Mouse (Mus musculus): ENCODE measurements around the gene Eno2. TPM values are rescaled to one million over a fixed set of nuclear protein-coding genes. Genes with fewer than 3 reads are reported as not detected.
A peak's percentile ranks its signal among the peaks of the same experiment; 100 is the strongest.
"Not testable (repeated sequence)": the region's sequence is repeated elsewhere in the genome, so short reads cannot be mapped to it uniquely, and the experiment has no call there.

Eno2 gene
- polyA plus RNA-seq, 1 experiment from 2014 or later = 9.8 TPM

DNA sequence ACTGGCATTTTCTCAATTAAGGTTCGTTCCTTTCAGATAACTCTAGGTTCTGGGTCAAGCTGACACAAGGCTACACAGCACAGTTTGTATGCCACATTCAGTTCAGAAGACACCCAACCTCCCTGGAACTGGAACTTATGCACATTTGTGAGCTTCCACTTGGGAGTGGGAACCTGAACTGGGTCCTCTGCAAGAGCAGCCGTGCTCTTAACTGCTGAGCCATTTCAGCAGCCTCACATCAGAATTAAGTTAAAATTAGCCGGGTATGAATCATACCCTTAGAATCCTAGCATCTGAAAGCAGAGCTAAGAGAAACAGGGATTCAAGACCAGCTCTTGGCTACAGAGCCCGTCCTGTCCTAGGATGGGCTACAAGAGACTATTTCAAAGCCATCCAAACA is 37.9 kb upstream of the Eno2 start:
- no peak overlapping the region; the same call in 1 of the 2 replicates for H3K9ac ChIP-seq (ENCODE audit: low read length)
- 83% methylated on average over 4 of the region's 4 CpGs for WGBS
- H3K4me1 ChIP-seq (ENCODE audit: control insufficient read depth, insufficient read depth, low read length) = peaks cover 26% of the 10 kb centered on the region
- H3K27ac ChIP-seq (ENCODE audit: low read length) = no peak overlapping the region; the same call in 1 of the 2 replicates
- no peaks in the 10 kb centered on the region for H3K27me3 ChIP-seq (ENCODE audit: control insufficient read depth, insufficient read depth, low read length)
- no peaks in the 10 kb centered on the region for H3K9me3 ChIP-seq (replicated peaks; ENCODE audit: control insufficient read depth, low read length)
- ATAC-seq (ENCODE audit: insufficient read depth, low FRiP score) = no peak
- no peak overlapping the region for H3K4me3 ChIP-seq (replicated peaks; ENCODE audit: low read length)
- 0 out of 2 replicates have a peak, but pooled peaks cover 7% of the 10 kb centered on the region for H3K36me3 ChIP-seq (ENCODE audit: control insufficient read depth, insufficient read depth, low read length)
- H3K4me2 ChIP-seq (ENCODE audit: low read depth, low read length) = no peak overlapping the region

DNA sequence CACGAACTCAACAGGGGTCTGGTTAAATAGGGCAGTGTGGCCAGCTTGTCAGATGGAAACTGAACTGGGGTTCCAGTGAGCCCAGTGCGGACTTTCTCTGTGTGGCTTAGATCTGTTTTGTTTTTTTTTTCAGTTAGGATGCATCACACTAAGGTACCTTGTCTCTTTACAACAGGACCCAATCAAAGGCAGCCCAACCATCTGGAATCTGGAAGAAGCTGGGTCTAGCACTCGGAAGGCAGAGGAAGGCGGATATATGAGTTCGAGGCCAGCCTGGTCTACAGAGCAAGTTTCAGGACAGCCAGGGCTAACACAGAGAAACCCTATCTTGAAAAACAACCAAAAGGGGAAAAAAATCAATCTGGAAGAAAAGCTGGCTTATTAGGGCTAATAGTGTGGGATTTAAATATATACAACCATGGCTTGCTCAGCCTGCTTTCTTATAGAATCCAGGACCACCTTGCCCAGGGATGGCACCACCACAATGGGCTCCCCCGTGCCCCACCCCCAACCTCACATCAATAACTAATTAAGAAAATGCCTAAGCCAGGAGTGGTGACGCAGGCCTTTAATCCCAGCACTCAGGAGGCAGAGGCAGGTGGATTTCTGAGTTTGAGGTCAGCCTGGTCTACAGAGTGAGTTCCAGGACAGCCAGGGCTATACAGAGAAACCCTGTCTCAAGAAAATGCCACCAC is 37.1 kb upstream of the Eno2 start:
- Histone ChIP-seq H3K4me1 (ENCODE audit: control insufficient read depth, insufficient read depth, low read length) (peaks cover 21% of the 10 kb centered on the region), H3K4me2 (ENCODE audit: low read depth, low read length) (peak overlapping the region; percentile 77), H3K9me3 (replicated peaks; ENCODE audit: control insufficient read depth, low read length) (no peaks in the 10 kb centered on the region), H3K4me3 (replicated peaks; ENCODE audit: low read length) (peak overlapping the region; percentile 56; the same call in 1 of the 2 replicates), H3K36me3 (ENCODE audit: control insufficient read depth, insufficient read depth, low read length) (0 out of 2 replicates have a peak, but pooled peaks cover 1% of the 10 kb centered on the region), H3K27ac (ENCODE audit: low read length) (peak overlapping the region; percentile 98), H3K9ac (ENCODE audit: low read length) (peak overlapping the region; percentile 52; the same call in 1 of the 2 replicates), H3K27me3 (ENCODE audit: control insufficient read depth, insufficient read depth, low read length) (no peaks in the 10 kb centered on the region)
- WGBS = 76% methylated on average over 7 of the region's 7 CpGs
- no peak for ATAC-seq (ENCODE audit: insufficient read depth, low FRiP score)

DNA sequence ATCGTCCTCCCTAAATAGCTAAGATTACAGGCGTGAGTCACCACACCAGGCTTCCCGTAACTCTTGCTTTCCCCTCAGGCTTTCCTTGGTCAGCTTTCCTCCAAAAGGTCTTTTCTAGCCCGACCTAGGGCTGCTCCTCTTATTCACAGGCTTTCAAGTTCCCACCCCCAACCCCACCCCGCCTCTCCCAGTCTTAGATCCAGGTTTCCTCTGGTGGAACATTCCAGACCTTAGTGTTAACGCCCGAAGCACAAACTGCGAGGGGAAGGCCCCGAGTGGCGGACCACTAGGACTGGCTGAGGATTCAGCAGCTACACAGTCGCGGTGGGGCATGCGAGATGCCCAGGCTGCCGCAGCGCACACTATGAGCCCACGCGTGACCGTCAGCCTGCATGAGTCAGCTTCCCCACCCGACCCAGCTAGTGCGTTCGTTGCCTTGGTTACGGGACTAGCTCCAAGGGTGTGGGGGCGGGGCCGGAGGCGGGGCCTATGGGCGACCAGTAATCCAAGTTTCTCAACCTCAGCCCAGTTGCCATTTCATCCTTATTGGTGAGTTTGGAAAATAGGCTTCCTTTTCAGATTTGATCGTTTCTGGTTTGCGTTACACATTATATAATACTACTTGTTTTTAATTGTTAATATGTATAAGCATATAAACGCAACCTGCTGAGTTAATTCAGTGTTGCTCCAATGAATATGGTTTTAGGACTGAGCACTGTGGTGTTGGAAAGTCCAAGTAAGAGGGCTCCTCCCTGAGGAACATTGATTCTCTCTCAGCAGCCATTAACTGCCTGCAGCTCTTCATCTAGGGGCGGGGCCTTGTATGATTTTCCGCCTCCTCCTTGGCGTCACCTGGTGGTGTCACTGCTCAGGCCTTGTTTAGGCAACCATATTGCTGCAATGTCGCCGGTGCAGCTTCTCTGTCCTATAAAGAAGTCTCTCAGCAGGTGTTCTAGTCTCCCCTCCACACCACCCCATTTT is 36.2 kb upstream of the Eno2 start:
- no peaks in the 10 kb centered on the region for H3K9me3 ChIP-seq (replicated peaks; ENCODE audit: control insufficient read depth, low read length)
- peak overlapping the region; percentile 77 for H3K4me2 ChIP-seq (ENCODE audit: low read depth, low read length)
- H3K36me3 ChIP-seq (ENCODE audit: control insufficient read depth, insufficient read depth, low read length) = no peaks in the 10 kb centered on the region
- H3K27ac ChIP-seq (ENCODE audit: low read length) = peak overlapping the region; percentile 98
- peak overlapping the region; percentile 56 for H3K4me3 ChIP-seq (replicated peaks; ENCODE audit: low read length)
- no peaks in the 10 kb centered on the region for H3K27me3 ChIP-seq (ENCODE audit: control insufficient read depth, insufficient read depth, low read length)
- H3K9ac ChIP-seq (ENCODE audit: low read length) = peak overlapping the region; percentile 72
- ATAC-seq (ENCODE audit: insufficient read depth, low FRiP score) = peak; percentile 85
- H3K4me1 ChIP-seq (ENCODE audit: control insufficient read depth, insufficient read depth, low read length) = peaks cover 21% of the 10 kb centered on the region
- WGBS = 1% methylated on average over 34 of the region's 34 CpGs

DNA sequence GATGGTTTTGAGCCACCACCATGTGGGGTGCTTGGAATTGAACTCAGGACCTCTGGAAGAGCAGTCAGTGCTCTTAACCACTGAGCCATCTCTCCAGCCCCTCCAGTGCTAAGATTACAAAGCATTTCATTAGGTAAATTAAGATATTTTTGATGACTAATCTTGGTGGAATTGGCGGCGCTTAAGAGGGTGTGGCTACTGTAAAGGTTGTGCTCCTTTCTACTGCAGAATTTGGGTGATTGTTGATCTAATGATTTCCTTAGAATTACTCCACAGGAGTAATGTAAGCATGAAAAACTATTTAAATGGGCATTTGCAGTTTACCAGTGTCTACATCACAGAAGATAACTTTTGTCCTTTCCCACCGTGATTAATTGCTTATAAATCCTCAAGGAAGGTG is 34.9 kb upstream of the Eno2 start:
- H3K9ac ChIP-seq (ENCODE audit: low read length) = no peak overlapping the region
- no peak overlapping the region for H3K27ac ChIP-seq (ENCODE audit: low read length)
- ATAC-seq (ENCODE audit: insufficient read depth, low FRiP score) = no peak
- H3K4me2 ChIP-seq (ENCODE audit: low read depth, low read length) = no peak overlapping the region
- no peak overlapping the region for H3K4me3 ChIP-seq (replicated peaks; ENCODE audit: low read length)
- no peaks in the 10 kb centered on the region for H3K9me3 ChIP-seq (replicated peaks; ENCODE audit: control insufficient read depth, low read length)
- no peaks in the 10 kb centered on the region for H3K27me3 ChIP-seq (ENCODE audit: control insufficient read depth, insufficient read depth, low read length)
- H3K4me1 ChIP-seq (ENCODE audit: control insufficient read depth, insufficient read depth, low read length) = peaks cover 12% of the 10 kb centered on the region
- 82% methylated on average over 3 of the region's 3 CpGs for WGBS
- no peaks in the 10 kb centered on the region for H3K36me3 ChIP-seq (ENCODE audit: control insufficient read depth, insufficient read depth, low read length)

DNA sequence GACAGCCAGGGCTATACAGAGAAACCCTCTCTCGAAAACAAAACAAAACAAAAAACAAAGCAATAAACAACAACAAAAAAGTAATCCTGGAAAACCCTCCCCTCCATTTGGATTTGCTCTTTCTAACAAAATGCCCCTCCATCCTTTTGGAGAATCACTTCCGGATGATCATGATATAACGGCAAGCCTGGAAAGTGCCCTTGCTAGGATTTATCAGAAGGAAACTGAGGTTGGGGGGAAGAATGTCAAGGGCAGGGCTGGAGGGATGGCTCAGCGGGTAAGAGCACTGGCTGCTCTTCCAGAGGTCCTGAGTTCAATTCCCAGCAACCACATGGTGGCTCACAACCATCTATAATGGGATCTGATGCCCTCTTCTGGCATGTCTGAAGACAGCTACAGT is 34.2 kb upstream of the Eno2 start:
- not testable (repeated sequence) for H3K27ac ChIP-seq (ENCODE audit: low read length); H3K4me2 ChIP-seq (ENCODE audit: low read depth, low read length); ATAC-seq (ENCODE audit: insufficient read depth, low FRiP score); H3K36me3 ChIP-seq (ENCODE audit: control insufficient read depth, insufficient read depth, low read length); H3K9ac ChIP-seq (ENCODE audit: low read length); H3K4me3 ChIP-seq (replicated peaks; ENCODE audit: low read length); H3K9me3 ChIP-seq (replicated peaks; ENCODE audit: control insufficient read depth, low read length); H3K27me3 ChIP-seq (ENCODE audit: control insufficient read depth, insufficient read depth, low read length)
- peaks cover 12% of the 10 kb centered on the region for H3K4me1 ChIP-seq (ENCODE audit: control insufficient read depth, insufficient read depth, low read length)
- WGBS = 92% methylated on average over 4 of the region's 4 CpGs

DNA sequence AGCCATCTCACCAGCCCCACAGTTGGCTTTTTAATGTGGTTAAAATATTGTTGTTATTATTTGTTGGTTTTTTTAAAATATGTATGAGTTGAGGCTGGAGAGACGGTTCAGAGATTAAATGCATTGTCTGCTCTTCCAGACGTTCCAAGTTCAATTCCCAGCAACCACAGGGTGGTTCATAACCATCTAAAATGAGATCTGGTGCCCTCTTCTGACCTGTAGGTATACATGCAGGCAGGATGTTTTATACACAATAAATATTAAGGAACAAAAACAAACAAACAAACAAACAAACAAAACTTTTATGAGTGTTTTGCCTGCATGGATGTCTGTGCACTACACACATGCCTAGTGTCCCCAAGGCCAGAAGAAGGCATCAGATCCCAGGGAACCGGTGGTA is 33.6 kb upstream of the Eno2 start:
- no peak overlapping the region for H3K4me3 ChIP-seq (replicated peaks; ENCODE audit: low read length)
- H3K9me3 ChIP-seq (replicated peaks; ENCODE audit: control insufficient read depth, low read length) = no peaks in the 10 kb centered on the region
- H3K27ac ChIP-seq (ENCODE audit: low read length) = no peak overlapping the region
- peaks cover 9% of the 10 kb centered on the region for H3K4me1 ChIP-seq (ENCODE audit: control insufficient read depth, insufficient read depth, low read length)
- H3K27me3 ChIP-seq (ENCODE audit: control insufficient read depth, insufficient read depth, low read length) = no peaks in the 10 kb centered on the region
- H3K9ac ChIP-seq (ENCODE audit: low read length) = no peak overlapping the region
- no peak for ATAC-seq (ENCODE audit: insufficient read depth, low FRiP score)
- 73% methylated on average over 3 of the region's 3 CpGs for WGBS
- H3K4me2 ChIP-seq (ENCODE audit: low read depth, low read length) = no peak overlapping the region
- no peaks in the 10 kb centered on the region for H3K36me3 ChIP-seq (ENCODE audit: control insufficient read depth, insufficient read depth, low read length)

DNA sequence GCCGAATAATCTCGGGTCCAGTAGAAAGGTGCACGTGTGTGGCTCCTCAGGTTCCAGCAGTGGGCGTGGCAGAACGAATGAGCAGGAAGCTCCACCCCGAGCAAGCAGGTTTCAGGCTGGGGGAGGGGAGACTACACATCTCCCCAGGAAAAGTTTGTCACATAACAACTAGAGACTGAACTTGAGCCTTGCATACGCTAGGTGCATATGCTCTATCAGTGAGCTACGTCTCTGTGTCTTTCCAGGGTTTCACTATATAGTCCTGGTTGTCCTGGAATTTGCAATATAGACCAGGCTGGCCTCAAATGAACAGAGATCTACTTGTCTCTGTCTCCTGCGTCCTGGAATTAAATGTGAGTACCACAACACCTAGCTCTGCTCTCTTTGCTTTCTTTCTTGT is 32.9 kb upstream of the Eno2 start:
- not testable (repeated sequence) for H3K4me3 ChIP-seq (replicated peaks; ENCODE audit: low read length); ATAC-seq (ENCODE audit: insufficient read depth, low FRiP score); H3K27me3 ChIP-seq (ENCODE audit: control insufficient read depth, insufficient read depth, low read length); H3K9ac ChIP-seq (ENCODE audit: low read length); H3K9me3 ChIP-seq (replicated peaks; ENCODE audit: control insufficient read depth, low read length); H3K4me2 ChIP-seq (ENCODE audit: low read depth, low read length); H3K4me1 ChIP-seq (ENCODE audit: control insufficient read depth, insufficient read depth, low read length); H3K36me3 ChIP-seq (ENCODE audit: control insufficient read depth, insufficient read depth, low read length)
- 20% methylated on average over 5 of the region's 9 CpGs for WGBS
- H3K27ac ChIP-seq (ENCODE audit: low read length) = peak overlapping the region; percentile 2; the same call in 1 of the 2 replicates

DNA sequence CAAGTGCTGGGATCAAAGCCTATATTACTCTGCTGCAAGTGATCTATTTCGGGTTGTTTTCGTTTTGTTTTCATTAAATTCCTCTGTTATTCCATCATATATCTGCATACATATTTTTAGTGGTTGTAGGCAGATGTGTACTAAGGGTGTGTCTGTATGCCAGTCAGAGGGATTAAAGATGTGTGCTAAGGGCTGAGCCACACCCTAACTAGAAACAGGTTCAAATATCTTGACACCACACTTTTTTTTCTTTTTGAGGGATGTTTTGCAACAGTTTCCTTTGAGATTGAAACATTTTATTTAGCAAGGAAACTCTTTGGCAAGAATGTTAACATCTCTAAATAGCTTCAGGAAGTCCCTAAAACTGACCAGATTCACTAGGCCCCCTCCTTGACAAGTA is 26.7 kb upstream of the Eno2 start:
- no peaks in the 10 kb centered on the region for H3K4me1 ChIP-seq (ENCODE audit: control insufficient read depth, insufficient read depth, low read length)
- no peak for ATAC-seq (ENCODE audit: insufficient read depth, low FRiP score)
- peak overlapping the region; percentile 74 for H3K27ac ChIP-seq (ENCODE audit: low read length)
- H3K36me3 ChIP-seq (ENCODE audit: control insufficient read depth, insufficient read depth, low read length) = no peaks in the 10 kb centered on the region
- WGBS = 66% methylated on average over 2 of the region's 2 CpGs
- no peak overlapping the region for H3K9ac ChIP-seq (ENCODE audit: low read length)
- H3K4me3 ChIP-seq (replicated peaks; ENCODE audit: low read length) = no peak overlapping the region
- no peak overlapping the region for H3K4me2 ChIP-seq (ENCODE audit: low read depth, low read length)
- H3K9me3 ChIP-seq (replicated peaks; ENCODE audit: control insufficient read depth, low read length) = no peaks in the 10 kb centered on the region
- H3K27me3 ChIP-seq (ENCODE audit: control insufficient read depth, insufficient read depth, low read length) = no peaks in the 10 kb centered on the region

DNA sequence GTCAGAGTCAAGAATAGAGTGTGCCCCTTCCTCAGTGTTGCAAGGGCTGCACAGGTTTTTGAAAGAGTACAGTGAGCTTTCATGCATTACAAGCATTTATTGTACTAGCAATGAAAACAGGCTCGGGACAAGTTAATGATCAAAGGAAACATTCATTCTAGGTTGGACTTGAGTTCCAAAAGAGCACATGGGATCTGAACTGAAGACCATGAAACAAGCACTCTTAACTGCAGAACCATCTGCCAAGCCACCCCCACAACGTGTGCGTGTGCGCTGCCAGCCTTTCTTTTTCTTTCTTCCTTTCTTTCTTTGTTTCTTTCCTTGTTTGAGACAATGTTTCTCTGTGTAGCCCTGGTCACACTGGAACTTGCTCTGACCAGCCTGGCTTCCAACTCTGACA is 26.3 kb upstream of the Eno2 start:
- ATAC-seq (ENCODE audit: insufficient read depth, low FRiP score) = no peak
- H3K4me2 ChIP-seq (ENCODE audit: low read depth, low read length) = no peak overlapping the region
- H3K9ac ChIP-seq (ENCODE audit: low read length) = no peak overlapping the region
- no peaks in the 10 kb centered on the region for H3K4me1 ChIP-seq (ENCODE audit: control insufficient read depth, insufficient read depth, low read length)
- H3K4me3 ChIP-seq (replicated peaks; ENCODE audit: low read length) = no peak overlapping the region
- peak overlapping the region; percentile 74; the same call in 1 of the 2 replicates for H3K27ac ChIP-seq (ENCODE audit: low read length)
- no peaks in the 10 kb centered on the region for H3K9me3 ChIP-seq (replicated peaks; ENCODE audit: control insufficient read depth, low read length)
- H3K36me3 ChIP-seq (ENCODE audit: control insufficient read depth, insufficient read depth, low read length) = no peaks in the 10 kb centered on the region
- 72% methylated on average over 4 of the region's 4 CpGs for WGBS
- H3K27me3 ChIP-seq (ENCODE audit: control insufficient read depth, insufficient read depth, low read length) = no peaks in the 10 kb centered on the region
